Mouse (Mus musculus) NIH3T3 (cell line): Measurements from ENCODE around the gene Trmt44.

Experiments used
- DNase-seq: peaks from one replicate; pipeline ENCODE4 v3.0.0-alpha.2; 2012; ENCODE audit warnings: low read depth

Gene Trmt44

GRCm38 (mm10) chr5:35541059-35541790 lies 33.6 kb downstream of the Trmt44 start:
- peak; percentile 40 for DNase-seq

GRCm38 (mm10) chr5:35540555-35540954 lies 34.3 kb downstream of the Trmt44 start:
- DNase-seq = peak; percentile 31

GRCm38 (mm10) chr5:35539576-35539975 lies 35.3 kb downstream of the Trmt44 start:
- DNase-seq = no peak

GRCm38 (mm10) chr5:35538022-35538421 lies 36.8 kb downstream of the Trmt44 start:
- no peak for DNase-seq

- no peak for DNase-seq
Observed at GRCm38 (mm10) chr5:35537474-35537873, 37.4 kb downstream of the Trmt44 start.

- DNase-seq = peak; percentile 26
Observed at GRCm38 (mm10) chr5:35536271-35536670, 38.6 kb downstream of the Trmt44 start.

- DNase-seq = peak; percentile 64
Observed at GRCm38 (mm10) chr5:35531586-35531985, 43.3 kb downstream of the Trmt44 start.

GRCm38 (mm10) chr5:35530442-35530841 lies 44.4 kb downstream of the Trmt44 start:
- peak; percentile 69 for DNase-seq

GRCm38 (mm10) chr5:35525469-35526123 lies 49.3 kb downstream of the Trmt44 start, which contains the start of gene Cpz:
Cpz (minus strand) TSS chr5:35525698.
- DNase-seq = peak; percentile 51

GRCm38 (mm10) chr5:35524381-35524780 lies 50.5 kb downstream of the Trmt44 start:
- no peak for DNase-seq

GRCm38 (mm10) chr5:35523735-35524134 lies 51.1 kb downstream of the Trmt44 start:
- peak; percentile 89 for DNase-seq

- peak; percentile 40 for DNase-seq
Observed at GRCm38 (mm10) chr5:35516781-35517180, 58.1 kb downstream of the Trmt44 start.

- DNase-seq = peak; percentile 81
Observed at GRCm38 (mm10) chr5:35510589-35510988, 64.3 kb downstream of the Trmt44 start.
